Mouse (Mus musculus) B cell, adult 2 months (primary cell): ENCODE results near the gene Mitd1.
A peak's percentile ranks its signal among the peaks of the same experiment; 100 is the strongest.

ENCODE experiments used
- DNase-seq, 2 experiments: peaks; one replicate each; pipeline ENCODE4 v3.0.0; 2022

The Mitd1 gene

DNA sequence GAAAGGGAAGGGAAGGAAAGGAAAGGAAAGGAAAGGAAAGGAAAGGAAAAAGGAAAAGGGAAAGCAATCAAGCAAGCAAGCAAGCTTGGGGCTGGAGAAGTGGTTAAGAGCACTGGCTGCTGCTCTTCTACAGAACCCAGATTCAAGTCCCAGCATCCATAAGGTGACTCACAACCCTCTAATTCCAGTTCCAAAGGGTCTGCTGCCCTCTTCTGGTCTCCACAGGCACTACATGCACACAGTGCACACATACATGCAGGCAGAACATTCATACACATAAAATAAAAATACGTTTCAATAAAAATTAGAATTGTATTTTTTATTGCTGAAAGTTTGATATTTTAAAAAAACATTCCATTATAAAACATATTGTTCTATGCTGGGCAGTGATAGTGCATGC is 23.2 kb downstream of the Mitd1 start:
- DNase-seq: peak; percentile 67 to 69

DNA sequence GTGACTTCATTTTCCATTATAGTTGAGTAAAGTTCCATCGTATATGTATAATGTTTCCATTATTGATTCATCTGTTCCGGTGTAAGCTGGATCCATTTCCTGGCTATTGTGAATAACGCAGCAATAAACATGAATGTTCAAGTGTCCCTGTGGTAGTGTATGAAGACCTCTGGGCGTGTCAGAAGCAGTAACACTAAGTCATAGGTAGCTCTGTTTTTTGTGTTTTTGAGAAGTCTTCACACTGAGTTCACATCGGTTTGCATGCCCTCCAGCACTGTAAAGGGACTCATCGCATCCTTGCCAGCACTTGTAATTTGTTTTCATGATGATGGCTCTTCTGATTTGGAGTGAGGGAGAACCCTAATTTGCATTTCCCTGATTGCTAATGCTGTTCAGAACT is 23.9 kb downstream of the Mitd1 start, which contains the start of gene Tsga10:
Gene Tsga10, minus strand, starts transcription at position 144 of the 400 bp plus-strand sequence.
- no peak for DNase-seq

DNA sequence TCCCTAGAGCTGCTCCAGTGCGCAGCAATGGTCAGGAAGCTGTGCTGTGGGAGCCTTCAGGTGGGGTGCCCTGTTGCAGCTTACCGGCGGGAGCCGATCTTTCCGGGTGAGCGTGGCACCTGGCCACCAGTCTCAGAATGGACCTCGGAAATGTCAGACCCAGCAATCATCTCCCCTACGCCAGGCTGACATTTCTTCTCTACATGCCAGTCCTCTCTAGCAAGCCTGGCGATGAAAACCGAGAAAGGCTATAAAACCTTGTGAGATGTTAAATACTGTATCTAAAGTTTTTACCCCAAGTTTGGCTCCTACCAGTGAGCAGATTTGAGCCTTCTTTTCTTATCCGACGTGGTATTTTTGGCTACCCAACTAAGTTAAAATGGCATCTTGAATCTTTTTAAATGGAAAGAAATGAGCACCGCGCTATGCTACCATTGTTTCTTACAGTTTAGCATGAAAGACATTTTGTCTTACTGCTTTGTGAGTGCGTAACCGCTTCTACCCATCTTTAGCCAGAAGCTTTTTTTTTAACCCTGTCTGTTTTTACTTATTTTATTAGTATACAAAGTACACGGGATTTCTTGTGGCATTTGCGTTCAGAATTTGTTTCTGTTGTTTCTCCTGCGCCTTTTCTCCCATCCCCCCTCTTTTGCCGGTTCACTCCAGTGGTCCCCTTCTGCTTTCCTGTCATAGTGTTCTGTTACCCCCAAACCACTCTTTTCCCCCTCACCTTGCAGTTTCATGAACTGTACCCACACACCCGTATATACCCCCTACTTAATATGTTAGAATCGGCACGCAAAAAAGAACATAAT is 24.6 kb downstream of the Mitd1 start:
- no peak for DNase-seq

DNA sequence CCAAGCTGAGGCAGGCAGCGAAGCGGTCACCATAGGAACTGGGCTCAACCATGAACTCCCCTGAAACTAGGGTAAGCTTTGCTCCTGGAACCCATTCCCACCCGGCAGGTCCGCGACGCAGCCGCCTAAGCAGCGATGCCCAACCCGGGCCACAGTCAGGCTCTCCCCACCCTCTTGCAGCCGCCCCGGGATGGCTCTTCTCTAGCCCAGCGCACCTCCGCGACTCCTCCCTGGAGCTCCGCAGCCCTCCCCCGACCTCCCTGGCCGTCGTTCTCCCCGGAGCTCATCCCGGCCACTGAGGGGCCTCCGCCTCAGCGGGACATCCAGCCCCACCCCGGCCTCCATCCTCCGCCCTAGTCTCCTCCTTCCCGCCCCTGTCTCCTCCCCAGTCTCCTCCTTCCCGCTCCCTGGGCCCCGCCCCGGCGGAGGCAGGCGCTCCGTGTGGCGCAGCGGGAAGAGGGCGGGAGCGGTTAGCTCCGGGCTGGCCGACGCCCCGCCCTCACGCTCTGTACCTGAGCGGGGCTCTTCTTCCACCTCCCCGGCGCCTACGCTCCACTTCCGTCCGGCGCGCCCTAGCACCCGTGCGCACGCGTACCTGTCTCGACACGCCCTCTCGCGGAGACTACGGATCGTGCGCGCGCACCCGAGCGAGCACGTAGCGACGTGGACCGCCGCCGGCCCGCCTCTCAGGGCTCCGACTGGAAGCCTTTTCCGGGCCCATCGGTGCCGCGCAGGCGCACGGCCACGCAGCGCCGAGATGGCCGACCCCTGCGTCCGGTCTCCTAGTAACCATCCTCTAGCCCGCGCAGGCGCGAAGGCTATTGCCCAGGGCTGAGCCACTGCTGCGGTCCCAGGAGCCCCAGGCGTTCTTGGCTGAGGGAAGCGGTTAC is 25.5 kb downstream of the Mitd1 start:
- DNase-seq: peak; percentile 98 to 99

DNA sequence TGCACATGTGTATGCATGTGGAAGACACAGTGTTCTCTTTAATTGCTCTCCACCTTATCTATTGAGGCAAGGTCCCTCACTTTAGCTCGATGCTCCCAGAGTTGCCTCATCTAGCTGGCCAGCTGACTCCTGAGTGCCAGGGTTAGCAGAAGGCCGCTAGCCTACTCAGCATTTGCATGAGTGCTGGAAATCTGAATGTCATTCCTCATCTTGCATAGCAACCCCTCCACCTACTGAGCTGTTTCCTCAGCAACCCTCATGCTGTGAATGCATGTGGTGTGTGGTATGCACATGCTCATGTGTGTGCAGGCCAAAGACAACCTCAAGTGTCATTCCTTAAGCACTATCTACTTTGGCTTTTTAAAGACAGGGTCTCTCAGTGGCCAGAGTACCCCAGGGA is 39.5 kb downstream of the Mitd1 start:
- DNase-seq: no peak

DNA sequence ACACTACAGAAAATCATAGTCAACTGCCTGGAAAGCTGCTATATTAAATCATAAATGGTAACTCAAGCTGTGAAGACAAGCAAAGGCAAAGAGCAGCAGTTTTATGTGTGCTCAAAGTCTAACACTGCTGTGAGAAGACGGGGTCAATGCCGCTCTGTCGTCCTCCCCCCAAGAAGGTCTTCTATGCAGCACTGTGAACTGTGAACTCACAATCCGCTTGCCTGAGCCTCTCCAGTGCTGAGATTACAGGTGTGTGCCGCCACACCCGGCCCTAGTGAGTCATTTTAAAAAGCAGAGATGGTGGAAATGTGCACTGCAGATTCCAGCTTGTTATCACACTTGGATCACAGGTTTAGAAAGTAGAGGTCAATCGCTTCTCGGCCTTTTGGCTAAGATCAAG is 43.3 kb downstream of the Mitd1 start:
- no peak for DNase-seq

DNA sequence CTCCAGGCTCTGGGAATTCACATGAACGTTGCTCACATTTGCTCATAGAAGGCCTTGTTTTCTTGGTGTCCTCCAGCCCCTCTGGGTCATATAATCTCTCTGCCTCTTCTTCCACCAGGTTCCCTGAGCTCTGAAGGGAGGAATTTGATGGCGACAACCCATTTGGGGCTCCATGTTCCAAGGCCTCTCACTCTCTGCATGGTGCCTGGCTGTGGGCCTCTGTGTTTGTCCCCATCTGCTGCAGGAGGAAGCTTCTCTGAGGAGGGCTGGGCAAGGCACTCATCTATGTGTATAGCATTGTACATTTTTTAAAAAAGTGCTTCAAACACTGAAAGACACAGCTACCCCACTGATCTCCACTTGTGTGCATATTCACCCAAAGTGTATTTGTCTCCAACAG is 58.5 kb downstream of the Mitd1 start:
- no peak for DNase-seq
